Mouse (Mus musculus): ENCODE data around the gene Mgat5b. TPM values are rescaled to one million over a fixed set of nuclear protein-coding genes. Genes with fewer than 3 reads are reported as not detected.

Mgat5b gene
- polyA plus RNA-seq (2012; rRNA removed) (3.6 and 6.7 TPM in 2 replicates), polyA plus RNA-seq (2014; fragmentation: Nextera tagmentation; extraction: Ambion mirVana) (0.78 and 1.1 TPM in 2 replicates)

DNA sequence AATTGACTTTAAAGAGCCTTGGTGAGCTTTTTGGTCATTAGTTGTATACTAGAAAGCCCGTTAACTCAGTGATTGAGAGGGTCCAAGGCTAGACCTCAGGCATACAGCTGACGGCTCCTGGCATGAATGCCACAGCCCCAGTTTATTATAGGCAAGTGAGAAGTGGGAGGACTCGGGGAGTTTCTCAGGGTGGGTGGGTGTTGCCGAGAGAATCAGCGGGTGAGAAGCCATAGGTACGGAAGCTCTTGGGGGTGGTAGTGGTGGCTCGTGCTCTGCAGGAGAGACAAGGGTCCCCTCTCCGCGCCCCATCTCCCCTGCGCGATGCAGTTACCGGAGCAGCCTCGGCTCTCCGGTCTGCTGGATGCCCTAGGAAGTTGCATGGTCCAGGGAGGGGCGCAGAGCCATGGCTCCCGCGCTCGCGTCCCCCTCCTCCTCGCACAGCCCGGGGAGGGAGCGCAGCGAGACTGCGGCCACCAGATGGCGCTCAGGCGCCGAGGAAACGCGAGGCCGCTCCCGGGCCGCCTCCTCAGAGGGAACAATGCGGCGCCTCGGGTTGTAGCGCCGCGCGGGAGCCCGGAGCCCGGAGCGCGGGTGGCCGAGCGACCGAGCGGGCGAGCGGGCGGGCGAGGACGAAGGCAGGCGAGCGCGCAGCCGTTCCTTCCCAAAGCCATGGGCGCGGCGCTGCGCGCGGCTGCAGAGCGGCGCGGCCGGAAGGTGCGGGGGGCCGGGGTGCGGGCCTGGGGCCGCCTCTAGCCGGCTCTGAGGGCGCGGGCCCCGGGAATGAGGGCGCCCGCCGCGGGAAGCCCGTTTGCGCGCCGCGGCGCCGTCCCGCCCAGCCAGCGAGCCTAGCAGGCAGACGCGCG lies at the start of gene Mgat5b:
Mgat5b (plus strand) TSS at position 541 of the 863 bp plus-strand sequence.
- Histone ChIP-seq H3K4me1 (ENCODE audit: control insufficient read depth, insufficient read depth, low read length) (no peaks in the 10 kb centered on the region), H3K36me3 (ENCODE audit: control insufficient read depth, insufficient read depth, low read length) (no peaks in the 10 kb centered on the region), H3K27me3 (ENCODE audit: control insufficient read depth, insufficient read depth, low read length) (peaks cover 48% of the 10 kb centered on the region), H3K9ac (ENCODE audit: low read depth, low read length, severe bottlenecking) (peak within 1 kb of the TSS; percentile 62), H3K4me3 (replicated peaks; ENCODE audit: low read length) (peak within 1 kb of the TSS; percentile 64), H3K4me2 (replicated peaks; ENCODE audit: low read depth, low read length, severe bottlenecking) (peak within 1 kb of the TSS; percentile 100), H3K27ac (replicated peaks; ENCODE audit: low read depth, low read length) (no peak within 1 kb of the TSS), H3K9me3 (ENCODE audit: control insufficient read depth, low read length) (no peaks in the 10 kb centered on the region)
- 2% methylated on average over 47 of the region's 90 CpGs for WGBS
- peak; percentile 82 for ATAC-seq (ENCODE audit: low FRiP score, low read depth)
- DNase-seq (ENCODE audit: low spot score): peak; percentile 81
- no peak for TF ChIP-seq POLR2A (IDR thresholded peaks at IDR 0.05; ENCODE audit: borderline replicate concordance, extremely low read depth, insufficient read depth, insufficient read length)

DNA sequence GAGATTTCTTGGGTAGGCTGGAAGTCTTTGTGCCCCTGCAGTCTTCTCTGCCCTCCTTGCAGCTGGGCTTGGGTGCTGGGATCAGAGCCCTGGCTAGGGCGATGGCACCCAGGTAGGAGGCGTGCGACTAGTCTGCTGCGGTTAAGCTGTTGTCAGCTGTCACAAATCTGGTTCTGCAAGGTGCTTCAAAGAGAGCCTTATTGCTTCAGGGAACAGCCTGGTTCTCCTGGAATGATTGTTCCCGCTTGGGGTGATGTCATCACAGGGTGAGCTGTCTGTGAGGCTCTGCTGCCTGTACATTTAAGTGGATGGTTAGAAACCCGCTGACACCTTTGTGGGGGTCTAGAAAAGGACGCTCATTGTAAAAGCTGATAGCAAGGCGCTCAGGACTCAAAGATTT lies 49.4 kb upstream of the Mgat5b start:
- Histone ChIP-seq H3K4me1 (ENCODE audit: control insufficient read depth, insufficient read depth, low read length) (no peaks in the 10 kb centered on the region), H3K27ac (replicated peaks; ENCODE audit: low read depth, low read length) (no peak overlapping the region), H3K4me3 (replicated peaks; ENCODE audit: low read length) (no peak overlapping the region), H3K27me3 (ENCODE audit: control insufficient read depth, insufficient read depth, low read length) (no peaks in the 10 kb centered on the region), H3K9ac (ENCODE audit: low read depth, low read length, severe bottlenecking) (no peak overlapping the region), H3K36me3 (ENCODE audit: control insufficient read depth, insufficient read depth, low read length) (peaks cover 76% of the 10 kb centered on the region), H3K4me2 (replicated peaks; ENCODE audit: low read depth, low read length, severe bottlenecking) (no peak overlapping the region), H3K9me3 (ENCODE audit: control insufficient read depth, low read length) (no peaks in the 10 kb centered on the region)
- ATAC-seq (ENCODE audit: low FRiP score, low read depth) (no peak), DNase-seq (ENCODE audit: low spot score) (peak; percentile 56)
- 80% methylated on average over 8 of the region's 8 CpGs for WGBS
- TF ChIP-seq POLR2A (IDR thresholded peaks at IDR 0.05; ENCODE audit: borderline replicate concordance, extremely low read depth, insufficient read depth, insufficient read length): no peak

DNA sequence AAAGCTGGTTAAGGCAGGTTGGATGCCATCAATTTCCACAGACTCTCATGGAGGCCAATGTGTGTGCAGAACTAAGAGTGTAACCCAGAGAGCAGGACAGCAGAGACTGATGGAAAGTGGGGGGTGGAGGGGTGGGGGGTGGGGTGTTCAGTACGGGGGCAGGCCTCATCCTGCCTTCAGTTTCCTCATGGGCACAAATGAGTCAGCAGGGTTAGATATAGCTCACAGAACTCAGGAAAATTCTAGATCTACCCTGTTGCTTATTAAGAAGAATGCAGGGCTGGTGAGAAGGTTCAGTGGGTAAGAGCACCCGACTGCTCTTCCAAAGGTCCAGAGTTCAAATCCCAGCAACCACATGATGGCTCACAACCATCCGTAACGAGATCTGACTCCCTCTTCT lies 49.0 kb upstream of the Mgat5b start:
- no peak overlapping the region for H3K4me3 ChIP-seq (replicated peaks; ENCODE audit: low read length)
- no peak for TF ChIP-seq POLR2A (IDR thresholded peaks at IDR 0.05; ENCODE audit: borderline replicate concordance, extremely low read depth, insufficient read depth, insufficient read length)
- H3K36me3 ChIP-seq (ENCODE audit: control insufficient read depth, insufficient read depth, low read length): peaks cover 76% of the 10 kb centered on the region
- H3K9ac ChIP-seq (ENCODE audit: low read depth, low read length, severe bottlenecking): no peak overlapping the region
- H3K27ac ChIP-seq (replicated peaks; ENCODE audit: low read depth, low read length): no peak overlapping the region
- 77% methylated on average over 4 of the region's 4 CpGs for WGBS
- no peaks in the 10 kb centered on the region for H3K4me1 ChIP-seq (ENCODE audit: control insufficient read depth, insufficient read depth, low read length)
- no peaks in the 10 kb centered on the region for H3K27me3 ChIP-seq (ENCODE audit: control insufficient read depth, insufficient read depth, low read length)
- no peak for DNase-seq (ENCODE audit: low spot score)
- no peak for ATAC-seq (ENCODE audit: low FRiP score, low read depth)
- H3K4me2 ChIP-seq (replicated peaks; ENCODE audit: low read depth, low read length, severe bottlenecking): no peak overlapping the region
- no peaks in the 10 kb centered on the region for H3K9me3 ChIP-seq (ENCODE audit: control insufficient read depth, low read length)

DNA sequence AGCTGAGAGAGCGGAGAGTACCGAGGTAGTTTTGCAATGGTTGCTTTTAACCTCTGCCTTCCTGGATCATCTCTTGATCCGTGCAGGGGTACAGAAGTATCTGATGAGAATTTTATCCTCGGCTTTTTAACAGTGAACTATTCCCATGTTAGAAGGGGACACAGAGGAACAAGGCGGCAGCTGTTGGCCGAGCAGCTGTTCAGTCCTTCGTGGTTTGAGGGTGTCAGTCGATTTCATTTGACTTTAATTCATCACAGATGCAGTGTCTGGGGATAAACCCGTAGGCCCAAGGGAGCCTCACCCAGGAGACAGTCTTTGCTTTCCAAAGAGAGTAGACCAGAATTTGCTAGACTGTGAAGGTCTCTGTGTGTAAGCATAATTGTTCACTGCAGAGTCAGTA lies 47.1 kb upstream of the Mgat5b start:
- H3K4me2 ChIP-seq (replicated peaks; ENCODE audit: low read depth, low read length, severe bottlenecking): no peak overlapping the region
- no peak for TF ChIP-seq POLR2A (IDR thresholded peaks at IDR 0.05; ENCODE audit: borderline replicate concordance, extremely low read depth, insufficient read depth, insufficient read length)
- H3K27me3 ChIP-seq (ENCODE audit: control insufficient read depth, insufficient read depth, low read length): no peaks in the 10 kb centered on the region
- H3K9me3 ChIP-seq (ENCODE audit: control insufficient read depth, low read length): no peaks in the 10 kb centered on the region
- H3K4me3 ChIP-seq (replicated peaks; ENCODE audit: low read length): no peak overlapping the region
- no peaks in the 10 kb centered on the region for H3K4me1 ChIP-seq (ENCODE audit: control insufficient read depth, insufficient read depth, low read length)
- ATAC-seq (ENCODE audit: low FRiP score, low read depth) (no peak), DNase-seq (ENCODE audit: low spot score) (peak; percentile 42)
- H3K36me3 ChIP-seq (ENCODE audit: control insufficient read depth, insufficient read depth, low read length): peaks cover 62% of the 10 kb centered on the region
- no peak overlapping the region for H3K9ac ChIP-seq (ENCODE audit: low read depth, low read length, severe bottlenecking)
- H3K27ac ChIP-seq (replicated peaks; ENCODE audit: low read depth, low read length): no peak overlapping the region
- 72% methylated on average over 9 of the region's 9 CpGs for WGBS

DNA sequence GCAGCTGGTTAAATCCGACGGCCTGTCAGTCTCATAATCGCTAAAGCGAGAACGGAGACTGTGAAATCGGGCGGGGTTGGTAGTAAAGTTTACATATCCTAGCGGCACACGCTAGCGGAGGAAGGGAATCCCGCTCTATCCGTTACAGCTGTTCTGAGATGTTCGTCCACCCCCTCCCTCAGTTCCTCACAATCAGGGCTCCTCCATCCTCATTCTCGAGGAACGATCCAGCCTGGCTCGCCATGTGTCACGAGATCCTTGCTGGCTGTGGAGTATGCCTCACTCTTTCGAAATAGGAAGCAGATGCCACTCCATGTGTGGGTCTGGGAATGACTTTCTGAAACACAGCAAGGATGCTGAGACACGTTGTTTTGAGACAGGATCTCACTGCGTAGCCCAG lies 44.7 kb upstream of the Mgat5b start:
- Histone ChIP-seq H3K4me2 (replicated peaks; ENCODE audit: low read depth, low read length, severe bottlenecking) (no peak overlapping the region), H3K9me3 (ENCODE audit: control insufficient read depth, low read length) (no peaks in the 10 kb centered on the region), H3K4me3 (replicated peaks; ENCODE audit: low read length) (no peak overlapping the region), H3K27ac (replicated peaks; ENCODE audit: low read depth, low read length) (no peak overlapping the region), H3K27me3 (ENCODE audit: control insufficient read depth, insufficient read depth, low read length) (no peaks in the 10 kb centered on the region), H3K4me1 (ENCODE audit: control insufficient read depth, insufficient read depth, low read length) (no peaks in the 10 kb centered on the region), H3K9ac (ENCODE audit: low read depth, low read length, severe bottlenecking) (no peak overlapping the region), H3K36me3 (ENCODE audit: control insufficient read depth, insufficient read depth, low read length) (peaks cover 50% of the 10 kb centered on the region)
- TF ChIP-seq POLR2A (IDR thresholded peaks at IDR 0.05; ENCODE audit: borderline replicate concordance, extremely low read depth, insufficient read depth, insufficient read length): no peak
- DNase-seq (ENCODE audit: low spot score): peak; percentile 73
- peak; percentile 56 for ATAC-seq (ENCODE audit: low FRiP score, low read depth)
- WGBS: 59% methylated on average over 20 of the region's 20 CpGs

All from limb, embryonic 14.5 days (tissue).